Mouse (Mus musculus) left cerebral cortex, adult 2 months (tissue): Measurements from ENCODE around the gene Larp4b. TPM values are rescaled to one million over a fixed set of nuclear protein-coding genes. Genes with fewer than 3 reads are reported as not detected.

Experiments used
- DNase-seq, 2 experiments: peaks; one replicate each; pipeline ENCODE4 v3.0.0; 2021 to 2022; ENCODE audit warnings: low spot score in 2 of 2, mixed read lengths in 1 of 2; ENCODE audit errors: extremely low spot score in 1 of 2
- H3K27ac ChIP-seq: fragments of 200-600 bp; 2 replicates; pipeline ENCODE4 v1.8.1; 2022
- H3K4me3 ChIP-seq: fragments of 200-600 bp; 2 replicates; pipeline ENCODE4 v1.8.1; 2022
- CTCF ChIP-seq: fragments of 200-600 bp; IDR thresholded peaks from 2 replicates; pipeline ENCODE4 v1.8.1; 2022; ENCODE audit warnings: antibody characterized with exemption, mild to moderate bottlenecking, moderate library complexity
- intact Hi-C: fragments of 180-260 bp; cut with DNase I; formaldehyde crosslinking; loops from one replicate; pipeline ENCODE4 v1.15.1; 2025
- total RNA-seq, 2 experiments: library from RNA; stranded (reverse); gene quantifications; 2 replicates each; pipeline ENCODE4 v1.2.3; 2021

Larp4b gene
- total RNA-seq, 2 experiments from 2014 or later: 70.5 to 76.6 TPM

DNA sequence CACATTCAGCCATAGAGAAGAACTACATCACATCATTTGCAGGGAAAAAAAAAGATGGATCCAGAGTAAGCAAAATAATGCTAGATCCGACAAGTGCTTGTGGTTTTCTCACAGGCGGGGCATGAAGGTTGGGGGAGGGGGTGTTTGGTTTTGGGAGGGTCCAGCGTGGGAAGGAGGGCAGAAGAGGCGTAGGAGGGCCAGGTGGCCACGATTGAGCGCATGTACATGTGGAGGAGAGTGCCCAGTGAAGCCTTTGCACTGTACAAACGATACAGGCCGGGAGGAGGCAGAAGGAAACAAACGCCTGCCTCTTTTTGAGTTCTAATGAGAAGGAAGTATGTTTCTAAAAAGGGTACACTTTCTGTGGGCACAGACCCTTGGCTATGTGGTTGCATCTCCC is 60.1 kb downstream of the Larp4b start:
- no peak for DNase-seq
- H3K27ac ChIP-seq: no peak overlapping the region
- H3K4me3 ChIP-seq: no peak overlapping the region
- no peak for TF ChIP-seq CTCF
- intact Hi-C loops: no loop called here

DNA sequence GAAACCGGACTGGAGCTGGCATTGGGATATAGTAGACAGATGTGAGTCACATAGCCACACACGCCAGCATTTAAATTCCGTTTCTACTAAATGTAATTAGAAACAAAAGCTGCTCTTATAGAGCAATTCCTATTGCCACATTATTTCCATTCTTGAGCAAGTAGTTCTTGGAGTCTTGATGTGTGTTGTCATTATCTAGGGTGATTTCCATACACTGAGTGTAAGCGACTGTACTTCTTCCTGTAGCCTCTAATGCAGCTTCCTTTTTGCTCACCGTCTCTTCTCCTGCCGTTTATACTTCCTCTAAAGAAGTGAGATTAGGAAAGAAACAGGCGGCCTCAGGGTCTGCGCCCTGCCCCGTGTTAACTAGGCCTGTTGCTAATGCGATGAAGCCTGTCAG is 65.6 kb downstream of the Larp4b start:
- intact Hi-C loops: no loop called here
- H3K27ac ChIP-seq: no peak overlapping the region
- TF ChIP-seq CTCF: no peak

DNA sequence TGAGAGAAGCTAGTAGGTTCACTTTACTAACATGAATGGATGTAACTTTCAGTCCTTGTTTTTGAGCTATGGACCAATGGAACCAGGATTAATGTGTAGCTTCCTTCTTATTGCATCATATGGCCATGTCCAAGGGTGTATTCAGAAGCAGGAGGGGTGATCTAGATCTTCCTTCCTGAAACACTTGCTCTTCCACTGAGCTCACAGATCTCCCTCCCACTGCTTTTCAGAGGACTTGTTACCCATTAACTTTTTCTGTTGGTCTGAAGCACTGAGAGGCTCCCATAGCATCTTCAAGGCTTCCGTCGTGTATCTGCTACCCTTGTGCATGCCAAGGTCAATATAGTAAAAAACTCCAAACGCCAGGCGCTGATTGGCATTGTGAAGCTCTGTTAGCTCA is 69.2 kb downstream of the Larp4b start:
- no peak for DNase-seq
- Histone ChIP-seq H3K4me3 (no peak overlapping the region), H3K27ac (no peak overlapping the region)
- intact Hi-C loops: no loop called here
- TF ChIP-seq CTCF: no peak

More for the DNA sequence above, 65.6 kb downstream of the Larp4b start:
- no peak for DNase-seq
- no peak overlapping the region for H3K4me3 ChIP-seq

DNA sequence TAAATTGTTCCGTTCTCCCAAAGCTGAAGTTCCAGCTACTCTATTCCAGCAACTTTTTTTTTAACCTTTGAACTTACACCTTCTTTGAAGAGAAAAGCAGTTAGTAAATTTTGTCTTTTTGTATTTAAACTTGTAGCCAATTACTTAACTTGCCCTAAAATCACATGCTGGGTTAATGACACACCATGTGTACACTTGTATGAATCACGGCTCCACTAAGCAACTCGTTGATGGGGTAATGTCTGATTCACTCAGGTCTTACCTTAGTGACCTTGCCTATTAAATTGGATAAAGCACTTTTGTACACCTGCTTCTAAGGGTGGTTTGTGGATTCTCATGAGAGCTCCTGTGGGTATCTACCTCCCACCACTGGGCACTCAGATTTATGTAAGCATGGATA is 74.2 kb downstream of the Larp4b start:
- no peak overlapping the region for H3K27ac ChIP-seq
- TF ChIP-seq CTCF: no peak
- H3K4me3 ChIP-seq: no peak overlapping the region
- DNase-seq: no peak
- intact Hi-C loops: no loop called here

DNA sequence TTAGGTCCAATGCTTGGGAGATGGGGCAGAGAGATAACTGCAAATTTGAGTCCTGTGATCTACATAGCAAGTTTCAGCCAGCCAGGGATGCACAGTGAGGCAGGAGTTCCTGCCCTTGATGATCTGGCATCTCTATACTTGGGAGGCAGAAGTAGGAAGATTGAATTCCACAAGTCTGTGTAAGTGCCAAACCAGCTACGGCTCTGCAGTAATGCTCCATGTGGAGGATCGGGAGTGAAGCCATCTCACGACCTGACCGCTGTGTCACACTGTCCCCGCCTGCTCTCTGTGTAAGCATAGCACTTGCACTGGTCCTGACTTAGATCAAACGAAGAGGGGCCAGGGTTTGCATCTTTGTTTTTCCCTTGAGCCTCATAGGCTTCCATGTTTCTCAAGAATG is 75.9 kb downstream of the Larp4b start:
- no peak overlapping the region for H3K27ac ChIP-seq
- no peak overlapping the region for H3K4me3 ChIP-seq
- DNase-seq: no peak
- TF ChIP-seq CTCF: no peak
- intact Hi-C loops: no loop called here

DNA sequence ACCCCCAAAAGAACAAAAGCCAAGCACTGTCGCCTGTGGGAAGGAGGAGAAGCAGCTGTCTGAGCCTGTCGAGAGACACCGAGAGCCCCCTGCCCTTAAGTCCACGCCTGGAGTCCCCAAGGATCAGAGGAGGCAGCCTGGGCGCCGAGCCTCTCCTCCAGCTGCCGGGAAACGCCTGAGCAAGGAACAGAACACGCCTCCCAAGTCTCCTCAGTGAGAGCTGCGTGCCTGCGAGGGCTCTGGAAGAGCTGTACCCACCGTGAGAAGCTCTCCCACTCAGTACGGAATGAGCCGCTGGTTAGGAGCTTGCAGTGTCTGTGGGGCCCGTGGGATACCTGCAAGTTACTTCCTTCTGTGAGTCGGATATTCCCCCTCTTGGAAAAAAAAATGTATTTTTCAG is 77.0 kb downstream of the Larp4b start:
- H3K4me3 ChIP-seq: no peak overlapping the region
- intact Hi-C loops: no loop called here
- DNase-seq: peak in 1 of 2 experiments; percentile 29
- no peak overlapping the region for H3K27ac ChIP-seq
- TF ChIP-seq CTCF: no peak

DNA sequence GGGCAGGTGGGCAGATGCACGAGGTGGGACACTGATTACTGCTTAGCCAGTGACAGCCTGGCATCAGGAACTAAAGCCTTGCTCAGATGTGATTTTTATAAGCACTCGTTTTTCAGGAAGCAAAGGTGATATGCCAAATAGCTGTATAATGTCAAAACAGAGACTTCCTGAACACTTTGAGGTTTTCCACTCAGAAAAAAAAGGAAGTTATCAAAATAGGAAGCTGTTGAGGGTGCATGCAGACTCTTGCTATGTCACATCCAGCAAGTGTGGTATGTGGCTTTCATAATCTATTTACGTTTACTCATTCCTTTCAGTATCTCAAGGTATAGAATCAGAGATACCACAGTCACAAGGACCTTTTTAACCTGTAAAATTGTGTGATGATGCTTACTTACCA is 79.7 kb downstream of the Larp4b start:
- intact Hi-C loops: no loop called here
- Histone ChIP-seq H3K4me3 (no peak overlapping the region), H3K27ac (no peak overlapping the region)
- no peak for TF ChIP-seq CTCF
- DNase-seq: no peak

DNA sequence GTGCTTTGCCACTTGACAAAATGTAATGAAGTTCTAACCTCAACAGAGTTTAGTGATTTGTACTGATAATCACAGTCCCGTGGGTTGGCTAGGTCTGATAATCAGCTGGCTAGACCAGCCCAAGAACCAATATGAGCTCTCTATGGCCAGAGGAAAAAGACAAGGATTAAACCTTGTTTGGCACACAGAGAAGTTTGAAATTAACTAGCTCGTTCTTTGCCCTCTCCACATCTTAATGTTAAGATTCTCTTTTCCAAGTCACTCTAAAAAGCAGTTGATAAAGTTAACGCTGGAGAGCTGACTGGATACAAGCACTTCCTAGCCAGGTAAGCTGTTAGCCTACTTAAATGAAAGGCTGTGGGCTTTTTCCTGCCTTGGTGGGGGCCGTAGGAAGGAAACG is 81.5 kb downstream of the Larp4b start:
- no peak for DNase-seq
- TF ChIP-seq CTCF: no peak
- H3K27ac ChIP-seq: no peak overlapping the region
- no peak overlapping the region for H3K4me3 ChIP-seq
- intact Hi-C loops: no loop called here

DNA sequence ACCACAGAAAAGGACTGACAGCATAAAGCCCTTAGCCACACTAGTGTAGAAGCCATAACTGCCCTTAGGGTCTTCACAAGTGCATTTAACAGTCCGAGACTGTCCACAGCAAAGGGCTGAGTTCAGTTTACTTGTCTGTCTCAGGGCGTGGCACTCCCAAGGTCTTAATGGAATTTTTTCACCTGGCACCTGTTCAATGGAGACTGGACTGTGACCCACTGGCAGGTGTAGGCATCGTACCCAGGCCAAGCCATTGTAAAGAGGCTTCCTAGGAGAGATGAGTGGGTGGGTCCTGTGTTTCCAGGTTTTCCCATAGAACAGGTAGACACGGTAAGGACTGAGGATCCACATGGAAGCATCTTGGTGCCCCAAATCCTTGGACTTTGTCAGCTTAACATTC is 84.6 kb downstream of the Larp4b start:
- intact Hi-C loops: no loop called here

DNA sequence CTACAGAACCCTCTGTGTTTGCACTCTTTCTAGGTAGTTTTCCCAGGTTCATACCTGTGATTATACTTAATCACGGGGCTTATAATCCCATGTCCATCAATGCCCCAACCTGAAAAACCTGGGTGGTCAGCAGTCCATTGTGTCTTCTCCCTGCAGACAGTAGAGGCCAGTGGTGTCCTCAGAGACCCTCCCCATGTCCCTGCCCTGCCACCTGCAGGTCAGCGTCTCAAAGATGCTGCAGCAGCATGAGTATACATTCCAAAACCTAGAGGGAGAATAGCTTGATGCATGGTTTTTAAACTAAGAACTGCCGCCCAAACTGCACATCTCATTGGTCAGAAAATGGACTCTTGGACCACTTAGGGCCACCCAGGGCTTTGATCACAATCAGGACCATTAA is 85.0 kb downstream of the Larp4b start:
- intact Hi-C loops: no loop called here
- H3K27ac ChIP-seq: no peak overlapping the region
- no peak for DNase-seq
- no peak overlapping the region for H3K4me3 ChIP-seq
- no peak for TF ChIP-seq CTCF

More for the DNA sequence above, 84.6 kb downstream of the Larp4b start:
- no peak for TF ChIP-seq CTCF
- DNase-seq: no peak
- H3K4me3 ChIP-seq: no peak overlapping the region
- H3K27ac ChIP-seq: no peak overlapping the region

DNA sequence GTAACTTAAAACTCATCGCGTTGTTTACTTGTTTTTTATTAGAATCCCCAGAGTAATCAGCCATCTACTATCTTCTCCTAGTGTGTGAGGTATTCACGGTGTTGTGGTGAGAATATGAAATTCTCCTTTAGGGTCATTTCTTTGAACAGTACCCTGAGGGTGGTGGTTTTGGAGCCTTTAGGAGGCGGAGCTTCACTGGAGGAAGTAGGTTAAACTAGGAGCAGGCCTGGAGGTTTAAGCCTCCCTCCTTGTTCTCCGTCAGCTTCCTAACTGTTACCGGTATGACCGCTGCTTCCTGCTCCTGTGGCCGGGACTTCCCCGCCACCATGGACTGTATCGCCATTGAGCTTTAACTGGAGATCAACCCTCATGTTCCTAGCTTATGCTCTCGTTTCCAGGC is 86.5 kb downstream of the Larp4b start:
- TF ChIP-seq CTCF: no peak

DNA sequence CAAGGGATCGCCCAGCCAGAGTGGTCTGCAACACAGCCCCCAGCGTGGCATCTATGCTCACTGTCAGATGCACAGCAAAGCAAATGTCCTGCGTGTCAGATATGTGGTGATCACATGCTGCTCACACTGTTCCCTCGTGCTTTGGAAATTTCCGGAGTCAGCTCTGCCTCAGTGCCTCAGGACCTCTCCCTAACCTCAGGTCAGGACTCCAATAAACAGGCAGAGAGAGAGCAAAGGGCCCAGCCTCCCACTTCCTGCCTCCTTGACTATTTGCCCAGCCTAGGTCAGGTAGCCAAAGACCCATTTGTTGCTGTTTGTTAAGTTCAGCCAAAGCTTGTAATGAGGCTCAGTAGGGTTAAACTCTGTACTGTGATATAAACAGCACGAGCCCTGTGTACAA is 87.4 kb downstream of the Larp4b start:
- TF ChIP-seq CTCF: no peak
- no peak for DNase-seq
- H3K27ac ChIP-seq: no peak overlapping the region
- H3K4me3 ChIP-seq: no peak overlapping the region
- intact Hi-C loops: loop anchor here (5.0 kb wide), 1 partner anchor 456 kb away; no protein-coding TSS in a partner anchor

More for the DNA sequence above, 86.5 kb downstream of the Larp4b start:
- Histone ChIP-seq H3K27ac (no peak overlapping the region), H3K4me3 (no peak overlapping the region)
- intact Hi-C loops: loop anchor here (5.0 kb wide), 1 partner anchor 457 kb away; no protein-coding TSS in a partner anchor
- DNase-seq: no peak

DNA sequence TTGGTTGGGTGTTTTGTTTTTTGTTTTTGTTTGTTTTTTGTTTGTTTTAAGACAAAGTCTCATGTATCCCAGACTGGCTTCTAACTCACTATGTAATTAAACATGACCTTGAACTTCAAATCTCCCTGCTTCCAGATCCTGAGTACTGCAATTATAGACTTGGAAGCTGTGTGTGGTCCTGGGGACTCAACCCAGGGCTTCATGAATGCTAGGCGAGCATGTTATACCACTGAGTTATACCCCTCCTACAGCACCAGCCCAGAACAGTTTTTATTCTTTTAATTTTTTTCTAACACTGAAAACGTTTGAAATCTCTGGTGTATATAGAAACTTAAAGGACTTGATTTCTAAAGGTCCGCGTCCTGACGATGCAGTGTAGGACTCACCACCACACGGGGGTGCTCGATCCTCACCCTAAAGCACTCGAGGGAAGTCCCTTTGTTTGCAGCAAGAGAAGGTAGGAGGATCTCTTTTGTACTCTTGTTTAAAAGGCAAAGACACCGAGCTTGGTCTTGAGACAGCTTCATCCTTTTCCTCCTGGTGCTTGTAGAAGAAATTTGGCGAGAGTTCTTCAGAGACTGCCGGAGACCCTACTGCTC is 88.1 kb downstream of the Larp4b start:
- intact Hi-C loops: loop anchor here (1.0 to 5.0 kb wide), 3 partner anchors 286 to 665 kb away; no protein-coding TSS in a partner anchor
- peak; percentile 94 for TF ChIP-seq CTCF
- peak; percentile 76 to 81 for DNase-seq
- Histone ChIP-seq H3K27ac (no peak overlapping the region), H3K4me3 (no peak overlapping the region)
